Mouse (Mus musculus) E14TG2a.4 (cell line): ENCODE measurements around the gene Krtap4-6.

Experiments
- CTCF ChIP-seq: conservative IDR thresholded peaks from 2 replicates; pipeline ENCODE4 v1.5.1; 2014; ENCODE audit warnings: low read length
- NANOG ChIP-seq: IDR thresholded peaks from 2 replicates; pipeline ENCODE4 v1.6.1; 2014; ENCODE audit warnings: borderline replicate concordance, low read length, mixed read lengths

GRCm38 (mm10) chr11:99637086-99637485 is 28.7 kb downstream of the Krtap4-6 start:
- TF ChIP-seq CTCF (no peak), NANOG (no peak)
